Mouse (Mus musculus) stomach, embryonic 14.5 days (tissue): ENCODE results near the gene Cib1. TPM values are rescaled to one million over a fixed set of nuclear protein-coding genes. Genes with fewer than 3 reads are reported as not detected.
A peak's percentile ranks its signal among the peaks of the same experiment; 100 is the strongest.

ENCODE experiments used
- ATAC-seq: fragments of 200-750 bp; cut with Nextera tagmentation; 2 replicates; pipeline ENCODE4 v1.8.0; 2017; ENCODE audit warnings: low read depth, moderate TSS enrichment; ENCODE audit not compliant: insufficient number of reproducible peaks, insufficient read depth, low FRiP score
- H3K27ac ChIP-seq: fragments of 300-500 bp; sonication (generic); 2 replicates; pipeline ENCODE4 v1.5.1; 2014; ENCODE audit warnings: mild to moderate bottlenecking, low read length, moderate library complexity, mixed read lengths
- H3K27me3 ChIP-seq: fragments of 300-500 bp; sonication (generic); 2 replicates; pipeline ENCODE4 v1.6.1; 2014; ENCODE audit warnings: low read length, control low read depth, mixed read lengths; ENCODE audit not compliant: control insufficient read depth, insufficient read depth
- H3K36me3 ChIP-seq: fragments of 300-500 bp; sonication (generic); 2 replicates; pipeline ENCODE4 v1.6.1; 2014; ENCODE audit warnings: mild to moderate bottlenecking, control low read depth, low read length, moderate library complexity, mixed read lengths; ENCODE audit not compliant: control insufficient read depth, insufficient read depth
- H3K4me1 ChIP-seq: fragments of 300-500 bp; sonication (generic); 2 replicates; pipeline ENCODE4 v1.6.1; 2014; ENCODE audit warnings: low read length, control low read depth, mixed read lengths; ENCODE audit not compliant: control insufficient read depth, insufficient read depth
- H3K4me2 ChIP-seq: fragments of 300-500 bp; sonication (generic); replicated peaks from 2 replicates; pipeline ENCODE4 v1.6.1; 2014; ENCODE audit warnings: low read depth, low read length, control low read depth
- H3K4me3 ChIP-seq: fragments of 300-500 bp; sonication (generic); 2 replicates; pipeline ENCODE4 v1.5.1; 2014; ENCODE audit warnings: low read depth, low read length, control low read depth
- H3K9ac ChIP-seq: fragments of 300-500 bp; sonication (generic); replicated peaks from 2 replicates; pipeline ENCODE4 v1.6.1; 2014; ENCODE audit warnings: low read depth, mild to moderate bottlenecking, control low read depth, low read length, moderate library complexity, mixed read lengths
- H3K9me3 ChIP-seq: fragments of 300-500 bp; sonication (generic); 2 replicates; pipeline ENCODE4 v1.6.1; 2016; ENCODE audit warnings: low read depth, low read length, control low read depth; ENCODE audit not compliant: control insufficient read depth
- WGBS: fragments of 180-500 bp; shearing (Covaris S2); extraction: QIAGEN DNeasy Blood & Tissue Kit; methylation state at CpG from one replicate; pipeline ENCODE4 v1.1.7; 2014; 5-methylcytosine and 5-hydroxymethylcytosine counted together
- polyA plus RNA-seq: library from polyadenylated mRNA; unstranded; fragments of >200 nt; fragmentation: Nextera tagmentation; extraction: Ambion mirVana; gene quantifications from 2 replicates; pipeline ENCODE4 v1.2.1, GENCODE M21; 2014

Gene Cib1
- polyA plus RNA-seq, 1 experiment from 2014 or later = 112 TPM

DNA sequence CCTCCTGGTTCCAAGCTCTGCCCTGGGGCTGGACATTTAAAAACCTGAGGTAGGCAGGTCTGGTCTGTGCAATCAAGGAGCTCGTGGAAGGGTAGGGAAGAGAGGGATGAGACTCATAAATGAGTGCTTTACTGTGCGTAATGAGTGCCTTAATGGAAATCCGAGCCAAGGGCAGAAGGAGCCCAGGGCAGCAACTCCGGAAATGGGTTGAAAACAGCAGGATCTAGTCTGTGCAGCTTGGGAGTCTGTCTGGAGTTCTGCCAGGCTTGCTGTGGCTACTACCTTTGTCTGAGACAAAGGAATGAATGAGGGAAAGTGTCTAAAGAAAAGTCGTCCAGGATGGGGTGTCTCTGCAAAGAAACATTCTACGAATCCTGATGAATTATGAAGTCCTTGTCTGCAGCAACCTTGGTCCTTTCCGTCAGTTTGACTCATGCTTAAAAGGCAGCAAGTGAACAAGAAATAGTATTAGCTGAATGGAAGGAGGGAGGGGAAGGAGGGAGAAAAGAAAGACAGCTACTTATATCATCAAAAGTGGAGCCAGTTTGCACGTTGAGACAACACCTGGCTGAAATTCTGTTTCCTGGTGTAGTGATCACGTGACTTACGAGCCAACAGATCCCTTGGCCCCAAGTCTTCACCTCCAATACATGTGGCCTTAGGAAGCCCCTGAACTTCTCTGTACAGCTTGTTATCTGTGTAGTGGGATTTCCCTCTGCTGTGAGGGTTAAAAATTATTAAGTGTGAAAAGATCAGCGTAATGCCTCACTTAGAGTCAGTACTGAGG, 43.3 kb downstream of the Cib1 start:
- H3K27me3 ChIP-seq = no peaks in the 10 kb centered on the region
- H3K4me2 ChIP-seq = no peak overlapping the region
- no peaks in the 10 kb centered on the region for H3K36me3 ChIP-seq
- no peak overlapping the region for H3K4me3 ChIP-seq
- H3K9ac ChIP-seq = no peak overlapping the region
- ATAC-seq = no peak
- peaks cover 35% of the 10 kb centered on the region for H3K4me1 ChIP-seq
- H3K9me3 ChIP-seq = no peaks in the 10 kb centered on the region
- H3K27ac ChIP-seq = peak overlapping the region; percentile 12; the same call in 1 of the 2 replicates
- WGBS = 40% methylated on average over 11 of the region's 11 CpGs

DNA sequence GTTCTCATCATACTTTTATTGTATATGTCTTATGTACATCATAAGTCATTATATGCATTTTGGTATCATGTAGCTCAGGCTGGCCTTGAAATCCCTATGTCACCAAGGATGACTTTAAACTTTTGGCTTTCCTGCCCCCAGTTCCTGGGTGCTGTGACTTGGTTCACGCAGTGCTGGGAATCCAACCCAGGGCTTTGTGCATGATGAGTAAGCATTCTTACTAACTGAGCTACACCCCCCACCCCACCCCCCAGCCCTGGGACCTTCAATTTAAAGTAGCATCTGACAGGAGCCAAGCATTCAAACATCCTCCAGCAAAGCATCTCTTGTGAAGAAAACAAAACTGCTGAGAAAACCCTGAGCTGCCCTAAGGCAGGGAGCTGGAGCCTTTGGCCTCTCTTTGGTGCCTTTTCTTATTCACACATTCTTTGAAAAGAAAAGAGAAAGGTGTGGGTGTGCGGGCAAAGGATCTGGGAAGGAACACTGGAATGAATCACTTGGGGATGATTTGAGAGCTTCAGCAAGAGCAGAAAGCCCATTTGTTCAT, 44.0 kb downstream of the Cib1 start:
- Histone ChIP-seq H3K4me2 (no peak overlapping the region), H3K4me1 (peaks cover 35% of the 10 kb centered on the region), H3K27me3 (no peaks in the 10 kb centered on the region), H3K9me3 (no peaks in the 10 kb centered on the region), H3K9ac (no peak overlapping the region), H3K4me3 (no peak overlapping the region), H3K36me3 (no peaks in the 10 kb centered on the region), H3K27ac (0 out of 2 replicates have a peak overlapping the region, but pooled peaks have one; percentile 10)
- WGBS = 74% methylated on average over 2 of the region's 2 CpGs
- no peak for ATAC-seq

DNA sequence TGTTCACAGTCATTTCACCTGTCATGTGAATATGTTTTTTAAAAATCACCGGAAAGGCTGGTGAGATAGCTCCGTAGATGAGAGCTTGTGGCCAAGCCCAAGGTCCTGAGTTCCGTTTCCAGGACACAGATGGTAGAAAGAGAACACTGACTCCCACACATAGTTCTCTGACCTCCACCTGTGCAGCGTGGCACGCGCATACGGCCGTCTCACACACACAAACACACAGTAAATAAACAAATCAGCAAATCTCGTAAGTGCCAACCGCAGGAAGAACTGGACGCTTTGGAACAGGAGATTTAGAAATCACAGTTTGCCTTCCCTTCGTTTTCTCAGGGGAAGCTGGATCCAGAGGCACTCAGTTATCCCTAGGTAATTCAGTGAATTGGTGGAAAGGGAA, 45.1 kb downstream of the Cib1 start:
- no peaks in the 10 kb centered on the region for H3K27me3 ChIP-seq
- no peaks in the 10 kb centered on the region for H3K9me3 ChIP-seq
- H3K4me2 ChIP-seq = peak overlapping the region; percentile 70
- no peaks in the 10 kb centered on the region for H3K36me3 ChIP-seq
- H3K4me1 ChIP-seq = peaks cover 30% of the 10 kb centered on the region
- peak overlapping the region; percentile 43 for H3K4me3 ChIP-seq
- H3K9ac ChIP-seq = no peak overlapping the region
- 57% methylated on average over 12 of the region's 12 CpGs for WGBS
- ATAC-seq = no peak
- H3K27ac ChIP-seq = no peak overlapping the region; the same call in 1 of the 2 replicates

DNA sequence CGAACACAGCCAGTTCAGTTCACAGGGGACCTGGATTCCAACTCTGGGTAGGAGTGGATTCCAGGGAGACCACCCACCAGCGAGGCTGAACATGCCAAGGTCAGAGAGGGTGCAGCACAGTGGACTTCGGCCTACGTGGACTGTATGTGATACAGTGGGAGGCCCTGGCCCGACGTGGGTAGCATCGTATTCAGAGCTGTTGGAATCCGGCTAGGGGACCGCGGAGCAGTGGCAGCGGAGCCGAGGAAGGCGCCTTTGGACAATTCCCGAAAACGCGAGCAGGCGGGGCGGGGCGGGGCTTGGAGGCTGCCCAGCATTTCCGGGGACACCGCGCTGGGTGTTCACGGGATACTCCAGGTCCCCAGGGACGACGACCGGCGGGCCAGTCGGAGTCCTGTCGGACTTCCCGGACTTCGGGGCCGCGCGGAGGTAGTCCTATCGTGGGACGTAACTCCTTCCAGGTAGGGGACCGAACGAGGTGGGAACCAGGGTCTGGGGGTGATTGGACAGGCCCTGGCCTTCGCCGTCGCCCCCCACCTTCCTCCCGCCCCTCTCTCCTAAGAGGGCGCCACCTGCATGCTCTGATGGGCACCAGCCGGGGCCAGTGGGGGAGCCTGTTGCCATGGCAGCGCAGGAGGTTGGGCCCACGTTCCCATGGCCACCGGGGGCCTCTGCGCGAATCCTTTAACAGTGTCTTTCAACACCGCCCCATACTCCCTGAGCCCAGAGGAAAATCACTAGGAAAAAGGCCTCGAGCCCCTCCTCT, 45.9 kb downstream of the Cib1 start, which contains the start of gene Sema4b:
Gene Sema4b, plus strand, starts transcription at position 311 of the 766 bp plus-strand sequence.
- Histone ChIP-seq H3K36me3 (no peaks in the 10 kb centered on the region), H3K4me1 (peaks cover 22% of the 10 kb centered on the region), H3K9ac (peak within 1 kb of the TSS; percentile 49), H3K4me2 (peak within 1 kb of the TSS; percentile 70), H3K27me3 (no peaks in the 10 kb centered on the region), H3K27ac (peak within 1 kb of the TSS; percentile 74), H3K9me3 (no peaks in the 10 kb centered on the region), H3K4me3 (peak within 1 kb of the TSS; percentile 43)
- WGBS = under 1% methylated on average over 51 of the region's 51 CpGs
- ATAC-seq = peak; percentile 86

DNA sequence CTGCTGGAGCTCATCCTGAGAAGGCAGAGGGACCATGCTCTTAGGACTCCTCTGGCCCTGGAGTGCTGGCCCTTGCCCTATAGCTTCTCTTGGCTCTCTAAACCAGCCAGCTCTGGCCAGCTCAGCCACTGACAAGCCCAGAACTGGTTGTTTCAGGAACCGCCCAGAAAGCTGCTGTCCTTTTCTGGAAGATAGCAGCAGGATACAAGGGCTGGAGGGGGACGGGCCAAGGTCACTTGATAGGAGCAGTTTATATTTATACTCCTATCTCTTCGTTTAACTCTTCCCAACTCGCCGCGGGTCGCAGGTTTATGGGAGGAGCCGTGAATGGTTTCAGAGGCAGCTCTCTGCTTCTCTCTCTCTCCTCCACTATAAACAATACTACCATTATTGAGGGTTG, 46.6 kb downstream of the Cib1 start:
- H3K36me3 ChIP-seq = no peaks in the 10 kb centered on the region
- 10% methylated on average over 8 of the region's 8 CpGs for WGBS
- no peaks in the 10 kb centered on the region for H3K9me3 ChIP-seq
- H3K9ac ChIP-seq = peak overlapping the region; percentile 49; the same call in 1 of the 2 replicates
- H3K27ac ChIP-seq = peak overlapping the region; percentile 74; the same call in 1 of the 2 replicates
- no peaks in the 10 kb centered on the region for H3K27me3 ChIP-seq
- H3K4me1 ChIP-seq = peaks cover 18% of the 10 kb centered on the region
- no peak; the same call in 1 of the 2 replicates for ATAC-seq
- H3K4me2 ChIP-seq = peak overlapping the region; percentile 70
- peak overlapping the region; percentile 43; the same call in 1 of the 2 replicates for H3K4me3 ChIP-seq

DNA sequence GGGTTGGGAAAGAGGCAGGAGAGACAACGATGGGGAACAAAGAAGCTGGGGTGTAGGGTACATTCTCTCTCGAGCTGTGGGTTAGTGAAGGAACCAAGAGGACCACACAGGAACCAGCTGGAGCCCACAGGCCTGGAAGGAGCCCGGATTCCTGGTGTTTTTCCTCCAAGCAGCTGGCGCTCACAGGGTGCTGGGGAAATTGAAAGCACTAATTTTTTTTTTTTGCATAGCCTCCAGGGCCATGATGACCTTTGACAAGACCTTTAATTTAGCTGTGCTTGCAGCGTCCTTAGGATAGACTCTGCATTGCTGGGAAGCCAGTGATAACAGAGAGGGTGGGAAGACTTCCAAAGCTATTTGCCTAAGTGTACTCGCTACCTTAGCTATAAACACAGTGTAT, 47.6 kb downstream of the Cib1 start:
- no peak overlapping the region for H3K27ac ChIP-seq
- no peak for ATAC-seq
- 46% methylated on average over 6 of the region's 6 CpGs for WGBS

DNA sequence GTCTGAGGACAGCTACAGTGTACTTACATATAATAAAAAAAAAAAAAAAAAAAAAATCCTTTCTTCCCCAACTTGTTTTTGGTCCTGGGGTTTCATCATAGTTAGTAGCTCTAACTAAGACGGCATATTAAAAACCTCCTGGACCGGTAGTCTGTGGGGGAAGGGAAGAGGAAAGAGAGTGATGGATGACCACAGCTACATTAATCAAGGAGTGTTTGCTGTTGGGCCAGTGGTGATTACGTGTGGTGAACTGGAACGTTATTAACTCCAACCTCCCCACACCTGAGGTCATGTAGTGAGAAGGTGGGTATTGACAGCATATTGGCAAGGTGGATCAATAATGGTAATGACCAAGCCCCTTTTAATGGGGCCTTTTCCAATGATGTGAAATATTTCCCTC, 48.1 kb downstream of the Cib1 start:
- ATAC-seq = no peak
- Histone ChIP-seq H3K36me3 (no peaks in the 10 kb centered on the region), H3K4me2 (no peak overlapping the region), H3K27me3 (no peaks in the 10 kb centered on the region), H3K27ac (no peak overlapping the region), H3K9ac (no peak overlapping the region), H3K4me3 (no peak overlapping the region), H3K9me3 (no peaks in the 10 kb centered on the region), H3K4me1 (peaks cover 18% of the 10 kb centered on the region)
- 17% methylated on average over 4 of the region's 4 CpGs for WGBS

More for the DNA sequence above, 47.6 kb downstream of the Cib1 start:
- Histone ChIP-seq H3K4me2 (no peak overlapping the region), H3K9ac (no peak overlapping the region), H3K27me3 (no peaks in the 10 kb centered on the region), H3K4me1 (peaks cover 18% of the 10 kb centered on the region), H3K9me3 (no peaks in the 10 kb centered on the region), H3K36me3 (no peaks in the 10 kb centered on the region), H3K4me3 (no peak overlapping the region)

DNA sequence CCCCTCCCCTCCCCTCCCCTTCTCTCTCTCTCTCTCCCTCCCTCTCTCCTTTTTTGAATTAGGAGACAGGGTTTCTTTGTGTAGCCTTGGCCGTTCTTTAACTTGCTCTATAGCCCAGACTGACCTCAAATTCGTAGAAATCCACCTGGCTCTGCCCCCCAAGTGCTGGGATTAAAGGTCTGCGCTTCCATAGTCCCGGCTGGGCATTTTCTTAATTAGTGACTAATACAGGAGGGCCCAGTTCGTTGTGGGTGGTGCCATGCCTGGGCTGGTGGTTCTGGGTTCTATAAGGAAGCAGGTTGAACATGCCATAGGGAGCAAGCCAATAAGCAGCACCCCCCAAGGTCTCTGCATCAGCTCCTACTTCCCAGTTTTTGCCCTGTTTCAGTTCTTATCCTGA, 48.6 kb downstream of the Cib1 start:
- no peak for ATAC-seq
- no peak overlapping the region for H3K9ac ChIP-seq
- H3K4me1 ChIP-seq = peaks cover 13% of the 10 kb centered on the region
- H3K9me3 ChIP-seq = no peaks in the 10 kb centered on the region
- H3K27me3 ChIP-seq = no peaks in the 10 kb centered on the region
- H3K36me3 ChIP-seq = no peaks in the 10 kb centered on the region
- H3K27ac ChIP-seq = no peak overlapping the region
- H3K4me2 ChIP-seq = no peak overlapping the region
- no peak overlapping the region for H3K4me3 ChIP-seq
- WGBS = 65% methylated on average over 5 of the region's 5 CpGs
